Mouse (Mus musculus): Measurements from ENCODE around the gene Hax1. TPM values are rescaled to one million over a fixed set of nuclear protein-coding genes. Genes with fewer than 3 reads are reported as not detected.
A peak's percentile ranks its signal among the peaks of the same experiment; 100 is the strongest.

The Hax1 gene
- polyA plus RNA-seq (2012; rRNA removed): 25.1 and 28.1 TPM in 2 replicates

- under 1% methylated on average over 26 of the region's 26 CpGs for WGBS
- Histone ChIP-seq H3K27me3 (ENCODE audit: control insufficient read depth, insufficient read depth, low read length) (no peaks in the 10 kb centered on the region), H3K36me3 (ENCODE audit: control insufficient read depth, insufficient read depth, low read length) (peaks cover 17% of the 10 kb centered on the region), H3K4me1 (ENCODE audit: control insufficient read depth, insufficient read depth, insufficient read length) (peaks cover 3% of the 10 kb centered on the region; the same call in 1 of the 2 replicates), H3K4me3 (ENCODE audit: extremely low read depth, insufficient read depth, insufficient read length) (peak within 1 kb of the TSS; percentile 79), H3K27ac (ENCODE audit: insufficient read depth, low read length) (peak within 1 kb of the TSS; percentile 92)
- TF ChIP-seq CTCF (IDR thresholded peaks at IDR 0.05; ENCODE audit: extremely low read depth, insufficient read depth, insufficient read length, insufficient replicate concordance) (no peak), POLR2A (IDR thresholded peaks at IDR 0.05; ENCODE audit: low read depth, low read length) (peak; percentile 45; the same call in 1 of the 2 replicates)
- DNase-seq (ENCODE audit: low read depth in 1 of 2, low spot score in 2 of 2): peak; percentile 90 to 92
Observed at GRCm38 (mm10) chr3:89998612-89999054, at the start of gene Hax1. Gene Hax1 (minus strand): TSS chr3:89998780.

GRCm38 (mm10) chr3:90036263-90036662, 37.7 kb upstream of the Hax1 start:
- TF ChIP-seq CTCF (IDR thresholded peaks at IDR 0.05; ENCODE audit: extremely low read depth, insufficient read depth, insufficient read length, insufficient replicate concordance) (no peak), POLR2A (IDR thresholded peaks at IDR 0.05; ENCODE audit: low read depth, low read length) (no peak)
- Histone ChIP-seq H3K4me1 (ENCODE audit: control insufficient read depth, insufficient read depth, insufficient read length) (no peaks in the 10 kb centered on the region), H3K36me3 (ENCODE audit: control insufficient read depth, insufficient read depth, low read length) (peaks cover 41% of the 10 kb centered on the region), H3K27ac (ENCODE audit: insufficient read depth, low read length) (no peak overlapping the region), H3K27me3 (ENCODE audit: control insufficient read depth, insufficient read depth, low read length) (no peaks in the 10 kb centered on the region), H3K4me3 (ENCODE audit: extremely low read depth, insufficient read depth, insufficient read length) (no peak overlapping the region)
- DNase-seq (ENCODE audit: low read depth in 1 of 2, low spot score in 2 of 2): no peak
- WGBS: 89% methylated on average over 1 of the region's 1 CpGs

GRCm38 (mm10) chr3:90034653-90035052, 36.1 kb upstream of the Hax1 start:
- H3K4me3 ChIP-seq (ENCODE audit: extremely low read depth, insufficient read depth, insufficient read length): no peak overlapping the region
- no peak for DNase-seq (ENCODE audit: low read depth in 1 of 2, low spot score in 2 of 2)
- no peaks in the 10 kb centered on the region for H3K4me1 ChIP-seq (ENCODE audit: control insufficient read depth, insufficient read depth, insufficient read length)
- no peak overlapping the region for H3K27ac ChIP-seq (ENCODE audit: insufficient read depth, low read length)
- TF ChIP-seq POLR2A (IDR thresholded peaks at IDR 0.05; ENCODE audit: low read depth, low read length) (no peak), CTCF (IDR thresholded peaks at IDR 0.05; ENCODE audit: extremely low read depth, insufficient read depth, insufficient read length, insufficient replicate concordance) (no peak)
- 96% methylated on average over 2 of the region's 2 CpGs for WGBS
- H3K27me3 ChIP-seq (ENCODE audit: control insufficient read depth, insufficient read depth, low read length): no peaks in the 10 kb centered on the region
- peaks cover 40% of the 10 kb centered on the region for H3K36me3 ChIP-seq (ENCODE audit: control insufficient read depth, insufficient read depth, low read length)

- no peak for TF ChIP-seq CTCF (IDR thresholded peaks at IDR 0.05; ENCODE audit: extremely low read depth, insufficient read depth, insufficient read length, insufficient replicate concordance)
- no peak for TF ChIP-seq POLR2A (IDR thresholded peaks at IDR 0.05; ENCODE audit: low read depth, low read length)
- H3K27me3 ChIP-seq (ENCODE audit: control insufficient read depth, insufficient read depth, low read length): no peaks in the 10 kb centered on the region
- H3K4me1 ChIP-seq (ENCODE audit: control insufficient read depth, insufficient read depth, insufficient read length): no peaks in the 10 kb centered on the region
- 65% methylated on average over 4 of the region's 4 CpGs for whole genome bisulfite sequencing
- no peak for DNase-seq (ENCODE audit: low read depth in 1 of 2, low spot score in 2 of 2)
- no peak overlapping the region for H3K4me3 ChIP-seq (ENCODE audit: extremely low read depth, insufficient read depth, insufficient read length)
- no peak overlapping the region for H3K27ac ChIP-seq (ENCODE audit: insufficient read depth, low read length)
- peaks cover 61% of the 10 kb centered on the region for H3K36me3 ChIP-seq (ENCODE audit: control insufficient read depth, insufficient read depth, low read length)
Observed at GRCm38 (mm10) chr3:90016626-90017025, 18.0 kb upstream of the Hax1 start.

- DNase-seq (ENCODE audit: low read depth in 1 of 2, low spot score in 2 of 2): no peak
- no peak overlapping the region for H3K27ac ChIP-seq (ENCODE audit: insufficient read depth, low read length)
- no peaks in the 10 kb centered on the region for H3K4me1 ChIP-seq (ENCODE audit: control insufficient read depth, insufficient read depth, insufficient read length)
- H3K27me3 ChIP-seq (ENCODE audit: control insufficient read depth, insufficient read depth, low read length): no peaks in the 10 kb centered on the region
- peaks cover 51% of the 10 kb centered on the region for H3K36me3 ChIP-seq (ENCODE audit: control insufficient read depth, insufficient read depth, low read length)
- TF ChIP-seq POLR2A (IDR thresholded peaks at IDR 0.05; ENCODE audit: low read depth, low read length): no peak
- no peak for TF ChIP-seq CTCF (IDR thresholded peaks at IDR 0.05; ENCODE audit: extremely low read depth, insufficient read depth, insufficient read length, insufficient replicate concordance)
- 93% methylated on average over 2 of the region's 2 CpGs for WGBS
- H3K4me3 ChIP-seq (ENCODE audit: extremely low read depth, insufficient read depth, insufficient read length): no peak overlapping the region
Observed at GRCm38 (mm10) chr3:90010291-90010690, 11.7 kb upstream of the Hax1 start.

- WGBS: 78% methylated on average over 3 of the region's 3 CpGs
- peaks cover 3% of the 10 kb centered on the region; the same call in 1 of the 2 replicates for H3K4me1 ChIP-seq (ENCODE audit: control insufficient read depth, insufficient read depth, insufficient read length)
- no peak overlapping the region for H3K4me3 ChIP-seq (ENCODE audit: extremely low read depth, insufficient read depth, insufficient read length)
- TF ChIP-seq CTCF (IDR thresholded peaks at IDR 0.05; ENCODE audit: extremely low read depth, insufficient read depth, insufficient read length, insufficient replicate concordance): no peak
- TF ChIP-seq POLR2A (IDR thresholded peaks at IDR 0.05; ENCODE audit: low read depth, low read length): no peak
- H3K27me3 ChIP-seq (ENCODE audit: control insufficient read depth, insufficient read depth, low read length): no peaks in the 10 kb centered on the region
- no peak for DNase-seq (ENCODE audit: low read depth in 1 of 2, low spot score in 2 of 2)
- H3K27ac ChIP-seq (ENCODE audit: insufficient read depth, low read length): no peak overlapping the region
- H3K36me3 ChIP-seq (ENCODE audit: control insufficient read depth, insufficient read depth, low read length): peaks cover 32% of the 10 kb centered on the region
Observed at GRCm38 (mm10) chr3:90004091-90004796, 5.7 kb upstream of the Hax1 start.

- TF ChIP-seq POLR2A (IDR thresholded peaks at IDR 0.05; ENCODE audit: low read depth, low read length) (no peak), CTCF (IDR thresholded peaks at IDR 0.05; ENCODE audit: extremely low read depth, insufficient read depth, insufficient read length, insufficient replicate concordance) (no peak)
- Histone ChIP-seq H3K4me3 (ENCODE audit: extremely low read depth, insufficient read depth, insufficient read length) (no peak overlapping the region), H3K36me3 (ENCODE audit: control insufficient read depth, insufficient read depth, low read length) (peaks cover 15% of the 10 kb centered on the region), H3K27ac (ENCODE audit: insufficient read depth, low read length) (peak overlapping the region; percentile 92; the same call in 1 of the 2 replicates), H3K27me3 (ENCODE audit: control insufficient read depth, insufficient read depth, low read length) (no peaks in the 10 kb centered on the region), H3K4me1 (ENCODE audit: control insufficient read depth, insufficient read depth, insufficient read length) (peaks cover 3% of the 10 kb centered on the region; the same call in 1 of the 2 replicates)
- 70% methylated on average over 4 of the region's 4 CpGs for WGBS
- no peak for DNase-seq (ENCODE audit: low read depth in 1 of 2, low spot score in 2 of 2)
Observed at GRCm38 (mm10) chr3:89999830-90000229, 1.2 kb upstream of the Hax1 start.
